Mouse (Mus musculus): Measurements from ENCODE around the gene Tgm1.

Gene Tgm1

DNA sequence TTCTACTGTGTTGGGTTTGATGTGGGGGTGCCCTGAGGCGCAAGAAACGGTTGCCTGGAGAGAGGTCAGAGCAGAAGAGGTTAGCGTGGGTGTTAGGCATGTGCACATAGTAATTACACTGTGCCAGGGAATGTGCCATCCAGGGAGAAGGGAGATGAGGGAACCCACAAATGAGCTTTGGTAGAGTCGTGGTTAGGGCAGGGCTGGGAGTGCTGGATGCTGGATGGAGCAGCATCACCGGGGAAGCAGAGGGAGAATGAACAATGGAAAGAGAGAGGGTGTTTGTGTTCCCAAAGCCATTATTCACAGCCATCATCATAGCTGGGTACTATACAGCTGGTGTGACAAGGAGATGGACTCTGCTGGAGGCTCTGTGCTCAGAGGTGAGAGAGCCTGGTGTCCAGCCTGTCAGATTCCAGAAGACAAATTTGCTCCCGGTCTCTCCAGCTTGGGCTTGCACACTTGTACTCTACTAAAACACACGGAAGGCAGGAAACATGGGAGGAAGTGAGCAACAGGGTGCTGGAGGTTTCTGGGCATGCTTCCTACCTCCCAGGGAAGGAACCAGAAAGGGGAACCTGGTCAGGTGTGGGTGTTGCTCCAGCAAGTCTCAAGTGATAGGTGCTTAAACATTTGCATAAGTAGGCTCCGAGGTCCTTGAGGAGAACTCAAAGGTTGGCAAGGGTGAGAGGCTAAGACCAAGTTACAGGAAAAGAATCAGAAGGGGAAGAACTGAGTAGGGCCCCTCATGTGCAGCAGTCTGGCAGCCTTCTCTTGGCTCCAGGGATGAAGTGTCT lies 14.4 kb upstream of the Tgm1 start:
- in situ Hi-C loops (cut with MboI; ENCODE audit: low pct_unique_long_range_greater_than_20kb in 1 of 2, low sequenced_read_pairs in 2 of 2, unreplicated experiment in 1 of 2): no loop called here

GRCm38 (mm10) chr14:55726261-55726660 lies 12.5 kb upstream of the Tgm1 start:
- in situ Hi-C loops (cut with MboI; ENCODE audit: low pct_unique_long_range_greater_than_20kb in 1 of 2, low sequenced_read_pairs in 2 of 2, unreplicated experiment in 1 of 2): no loop called here

GRCm38 (mm10) chr14:55724411-55724871 lies 10.7 kb upstream of the Tgm1 start:
- in situ Hi-C loops (cut with MboI; ENCODE audit: low pct_unique_long_range_greater_than_20kb in 1 of 2, low sequenced_read_pairs in 2 of 2, unreplicated experiment in 1 of 2): no loop called here

- in situ Hi-C loops (cut with MboI; ENCODE audit: low pct_unique_long_range_greater_than_20kb in 1 of 2, low sequenced_read_pairs in 2 of 2, unreplicated experiment in 1 of 2): no loop called here
These were observed 9.7 kb upstream of the Tgm1 start for GRCm38 (mm10) chr14:55723433-55723832.

DNA sequence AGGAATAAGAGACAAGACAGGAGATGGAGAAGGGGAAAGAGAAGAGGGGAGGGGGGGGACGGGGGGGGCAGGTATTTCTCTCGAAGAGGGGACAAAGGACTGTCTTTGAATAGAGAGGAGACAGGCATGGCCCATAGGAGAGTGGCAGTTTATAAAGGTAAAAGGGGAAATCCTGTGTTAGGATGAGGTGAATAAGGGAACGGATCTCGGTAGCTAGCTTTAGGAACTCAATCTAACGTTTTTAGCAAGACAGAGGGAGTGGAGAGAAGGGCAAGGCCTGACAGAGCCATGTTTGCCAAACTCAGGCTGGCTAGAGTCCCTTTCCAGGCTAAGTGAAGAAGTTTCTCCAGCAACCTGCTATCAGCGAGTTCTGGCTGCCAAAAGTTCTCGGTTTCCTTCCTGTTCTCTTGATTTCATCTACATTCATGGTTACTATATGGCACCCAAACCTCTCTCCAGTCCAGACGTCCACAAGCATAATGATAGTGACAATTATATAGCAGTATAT lies 8.8 kb upstream of the Tgm1 start:
- in situ Hi-C loops (cut with MboI; ENCODE audit: low pct_unique_long_range_greater_than_20kb in 1 of 2, low sequenced_read_pairs in 2 of 2, unreplicated experiment in 1 of 2): no loop called here

DNA sequence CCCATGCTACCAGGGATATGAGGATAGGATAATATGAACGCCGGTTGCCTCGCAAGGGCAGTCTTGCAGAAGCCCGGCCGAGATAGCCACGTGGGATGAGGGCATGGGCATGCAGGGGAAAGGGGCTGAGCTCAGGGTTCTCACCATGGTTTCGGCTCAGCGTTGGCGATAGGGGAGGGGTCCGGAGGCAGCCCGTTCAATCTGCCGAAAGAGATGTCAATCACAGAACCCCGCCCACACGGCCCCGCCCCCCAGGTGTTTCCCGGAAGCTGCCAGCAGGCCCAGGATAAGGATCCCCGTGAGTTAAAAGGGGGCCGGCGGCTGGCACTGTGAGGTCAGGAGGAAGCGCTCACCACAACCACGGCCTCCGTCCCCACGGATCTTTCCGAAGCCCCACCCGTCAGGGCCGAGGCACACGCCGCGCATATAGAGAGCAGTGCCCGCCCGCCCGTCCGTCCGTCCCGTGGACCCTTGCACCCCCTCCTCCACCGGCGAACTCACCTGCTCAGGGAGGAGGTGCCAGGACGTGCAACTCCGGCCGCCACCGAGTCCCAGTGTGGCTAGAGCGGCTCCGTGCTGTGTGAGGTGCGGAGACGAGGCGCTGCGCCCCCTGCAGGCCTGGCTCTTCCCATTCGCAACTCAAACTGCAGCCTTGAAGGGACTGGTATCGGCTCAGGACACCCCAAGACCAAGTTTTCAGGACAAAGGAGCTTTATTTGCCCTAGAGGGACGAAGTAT lies 8.1 kb upstream of the Tgm1 start, which contains the start of gene Rabggta:
Gene Rabggta (minus strand): TSS at position 564 of the 738 bp plus-strand sequence.
- in situ Hi-C loops (cut with MboI; ENCODE audit: low pct_unique_long_range_greater_than_20kb in 1 of 2, low sequenced_read_pairs in 2 of 2, unreplicated experiment in 1 of 2): no loop called here

DNA sequence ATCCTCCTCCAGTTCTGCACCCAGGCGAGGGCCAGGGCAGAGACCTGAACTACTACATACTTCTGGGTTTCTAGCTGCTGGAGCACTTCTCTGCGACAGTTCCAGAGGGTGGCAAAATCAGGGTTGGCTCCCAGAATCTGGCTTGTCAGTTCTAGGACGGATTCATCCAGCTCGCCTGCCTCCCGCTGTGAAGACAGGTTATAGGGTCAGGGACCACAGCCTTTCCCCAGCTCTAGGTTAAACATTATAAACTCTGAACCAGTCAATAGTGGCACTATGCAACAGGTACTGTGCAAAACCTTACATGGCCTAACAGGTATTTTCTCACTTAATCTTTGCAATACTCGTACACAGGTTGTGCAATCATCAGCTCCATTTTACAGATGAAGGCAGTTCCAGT lies 7.3 kb upstream of the Tgm1 start:
- in situ Hi-C loops (cut with MboI; ENCODE audit: low pct_unique_long_range_greater_than_20kb in 1 of 2, low sequenced_read_pairs in 2 of 2, unreplicated experiment in 1 of 2): no loop called here

DNA sequence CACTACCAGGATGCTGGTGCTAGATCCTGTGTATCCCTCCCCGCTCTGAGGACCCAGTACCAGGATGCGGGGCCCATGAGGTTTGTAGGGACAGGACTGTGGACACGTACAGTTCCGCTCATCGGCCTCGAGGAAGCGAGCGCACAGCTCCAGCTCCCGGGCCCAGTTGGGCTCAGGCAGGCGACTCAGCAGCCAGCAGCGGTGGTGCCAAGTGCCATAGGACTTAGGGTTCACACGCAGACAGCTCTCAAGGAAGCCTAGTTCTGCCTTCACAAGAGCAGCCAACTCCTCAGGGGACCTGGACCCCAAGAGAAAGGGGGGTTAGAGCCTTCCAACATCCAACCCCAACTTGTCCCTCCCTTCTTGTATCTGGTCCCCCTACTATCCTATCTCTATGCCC lies 6.9 kb upstream of the Tgm1 start:
- in situ Hi-C loops (cut with MboI; ENCODE audit: low pct_unique_long_range_greater_than_20kb in 1 of 2, low sequenced_read_pairs in 2 of 2, unreplicated experiment in 1 of 2): no loop called here

- in situ Hi-C loops (cut with MboI; ENCODE audit: low pct_unique_long_range_greater_than_20kb in 1 of 2, low sequenced_read_pairs in 2 of 2, unreplicated experiment in 1 of 2): no loop called here
These were observed 6.0 kb upstream of the Tgm1 start for GRCm38 (mm10) chr14:55719737-55720136.

DNA sequence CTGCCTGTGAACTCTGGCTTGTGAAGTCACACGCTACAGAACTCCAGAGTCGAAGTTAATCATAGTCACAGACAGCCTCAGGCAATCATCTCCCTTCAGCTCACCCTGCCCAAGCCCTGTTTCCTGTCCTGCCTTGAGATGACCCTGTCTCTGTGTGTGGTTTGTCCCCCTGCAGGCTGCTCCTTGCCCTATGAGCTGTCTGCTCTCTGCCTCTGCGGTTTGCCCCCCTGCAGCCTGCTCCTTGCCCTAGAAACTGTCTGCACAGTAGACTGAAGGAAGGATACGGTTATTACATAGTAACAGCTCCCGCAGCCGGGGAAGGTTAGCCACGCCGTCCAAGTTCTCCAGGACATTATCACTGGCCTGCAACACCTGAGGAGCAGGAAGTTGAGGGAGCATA lies 3.2 kb upstream of the Tgm1 start:
- in situ Hi-C loops (cut with MboI; ENCODE audit: low pct_unique_long_range_greater_than_20kb in 1 of 2, low sequenced_read_pairs in 2 of 2, unreplicated experiment in 1 of 2): no loop called here

DNA sequence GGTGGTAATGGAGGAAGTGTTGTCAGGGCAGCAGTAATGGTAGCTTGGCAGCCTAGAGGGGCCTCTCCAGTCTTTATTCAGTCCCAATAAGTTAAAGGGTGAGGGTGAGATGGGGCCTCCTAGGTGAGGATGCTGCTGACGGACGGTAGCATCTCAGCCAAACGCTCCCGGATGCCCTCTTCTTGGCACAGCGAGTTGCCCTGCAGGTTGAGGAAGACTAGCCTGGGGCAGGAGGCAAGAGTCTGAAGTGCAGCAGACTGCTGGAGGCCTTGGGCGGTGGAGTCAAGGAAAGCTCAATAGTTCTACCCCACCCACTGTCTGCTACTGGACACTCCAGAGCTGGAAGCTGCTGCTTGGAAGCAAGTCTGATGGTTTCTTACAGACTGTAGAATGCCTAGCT lies 2.5 kb upstream of the Tgm1 start:
- in situ Hi-C loops (cut with MboI; ENCODE audit: low pct_unique_long_range_greater_than_20kb in 1 of 2, low sequenced_read_pairs in 2 of 2, unreplicated experiment in 1 of 2): no loop called here

DNA sequence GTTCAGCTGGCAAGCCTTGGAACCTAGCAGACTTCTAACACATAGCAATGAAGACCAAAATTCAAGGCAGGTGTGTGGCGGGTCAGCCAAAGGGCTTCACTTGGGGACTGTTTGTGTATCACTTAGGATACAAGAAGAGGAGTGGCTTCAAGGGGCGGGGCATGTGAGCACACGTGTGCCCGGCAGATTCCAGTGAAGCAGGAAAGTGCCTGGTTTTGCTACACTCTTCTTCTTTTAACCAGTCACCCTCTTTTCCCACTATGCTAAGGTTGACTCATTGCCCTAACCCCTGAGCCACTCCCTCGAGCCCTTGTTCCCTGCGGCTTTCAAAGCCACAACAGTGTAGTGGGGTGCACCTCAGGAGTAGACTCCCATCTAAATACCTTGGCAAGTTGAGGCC lies 1.2 kb upstream of the Tgm1 start:
- in situ Hi-C loops (cut with MboI; ENCODE audit: low pct_unique_long_range_greater_than_20kb in 1 of 2, low sequenced_read_pairs in 2 of 2, unreplicated experiment in 1 of 2): no loop called here

- in situ Hi-C loops (cut with MboI; ENCODE audit: low pct_unique_long_range_greater_than_20kb in 1 of 2, low sequenced_read_pairs in 2 of 2, unreplicated experiment in 1 of 2): no loop called here
These were observed 558 bp downstream of the Tgm1 start for GRCm38 (mm10) chr14:55713007-55713728.

GRCm38 (mm10) chr14:55711786-55712185 lies 1.9 kb downstream of the Tgm1 start:
- in situ Hi-C loops (cut with MboI; ENCODE audit: low pct_unique_long_range_greater_than_20kb in 1 of 2, low sequenced_read_pairs in 2 of 2, unreplicated experiment in 1 of 2): no loop called here

- in situ Hi-C loops (cut with MboI; ENCODE audit: low pct_unique_long_range_greater_than_20kb in 1 of 2, low sequenced_read_pairs in 2 of 2, unreplicated experiment in 1 of 2): no loop called here
These were observed 4.2 kb downstream of the Tgm1 start for GRCm38 (mm10) chr14:55709509-55709908.

GRCm38 (mm10) chr14:55707397-55707796 lies 6.3 kb downstream of the Tgm1 start:
- in situ Hi-C loops (cut with MboI; ENCODE audit: low pct_unique_long_range_greater_than_20kb in 1 of 2, low sequenced_read_pairs in 2 of 2, unreplicated experiment in 1 of 2): no loop called here

DNA sequence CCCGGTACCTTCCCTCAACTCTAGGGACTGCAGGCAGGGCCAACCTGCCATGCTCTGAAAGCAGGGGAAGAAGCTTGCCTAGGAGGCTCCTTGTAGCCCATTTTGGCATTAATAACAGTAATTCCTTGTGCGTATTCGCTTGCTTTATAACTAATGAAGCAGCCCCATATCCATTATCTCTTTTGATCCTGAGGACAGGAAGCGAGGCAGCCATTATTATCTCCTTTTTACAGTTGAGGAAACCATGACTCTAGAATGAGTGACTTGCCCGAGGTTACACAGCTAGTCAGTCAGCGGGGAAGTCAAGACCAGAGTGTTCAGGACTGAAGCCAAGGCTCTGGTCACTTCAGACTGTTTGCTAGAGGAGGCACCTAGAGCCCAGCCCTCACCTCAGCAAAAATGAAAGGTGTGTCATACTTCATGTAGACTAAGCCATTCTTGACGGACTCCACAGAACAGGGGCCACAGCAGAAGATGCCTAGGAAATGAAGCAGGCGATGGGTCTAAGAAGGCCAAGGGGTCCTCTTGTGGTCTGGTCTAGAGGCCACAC lies 7.6 kb downstream of the Tgm1 start:
- in situ Hi-C loops (cut with MboI; ENCODE audit: low pct_unique_long_range_greater_than_20kb in 1 of 2, low sequenced_read_pairs in 2 of 2, unreplicated experiment in 1 of 2): no loop called here

DNA sequence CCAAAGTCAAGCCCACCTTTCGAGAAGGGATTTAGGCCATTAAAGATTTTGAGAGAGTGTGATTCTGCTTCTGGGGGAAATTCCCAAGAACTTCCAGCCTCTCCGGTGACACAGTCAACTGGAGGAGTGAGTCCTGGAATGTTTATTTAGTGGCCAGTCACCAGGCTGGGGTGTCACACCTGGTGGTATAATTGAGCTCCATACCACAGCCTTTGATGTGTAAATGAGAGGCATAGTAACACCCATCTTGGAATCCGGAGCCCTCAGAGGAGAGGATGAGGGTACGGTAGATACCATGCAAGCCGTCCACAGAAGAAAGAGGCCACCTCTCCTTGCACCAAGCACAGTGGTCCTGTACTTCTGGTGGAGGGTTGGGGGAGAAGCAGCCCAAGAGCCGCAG lies 11.0 kb downstream of the Tgm1 start:
- in situ Hi-C loops (cut with MboI; ENCODE audit: low pct_unique_long_range_greater_than_20kb in 1 of 2, low sequenced_read_pairs in 2 of 2, unreplicated experiment in 1 of 2): no loop called here

DNA sequence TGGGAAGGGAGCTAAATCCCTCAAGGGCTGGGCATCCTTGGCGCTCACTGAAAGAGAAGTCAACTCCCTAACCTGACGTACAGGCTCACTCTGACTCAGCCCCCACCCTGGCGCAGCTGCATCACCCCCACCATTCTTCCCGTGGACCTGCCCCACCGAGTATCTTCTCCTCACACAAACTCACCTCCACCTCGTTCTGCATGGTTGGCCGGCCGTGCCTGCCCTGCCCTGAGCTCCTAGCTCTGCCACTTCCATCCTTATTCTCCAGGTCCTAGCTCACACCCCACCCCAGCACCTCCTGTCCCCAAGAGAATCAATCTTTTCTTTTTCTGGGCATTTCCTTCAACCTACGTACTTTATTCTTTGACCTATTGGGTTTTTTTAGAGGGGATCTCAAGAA lies 12.6 kb downstream of the Tgm1 start:
- in situ Hi-C loops (cut with MboI; ENCODE audit: low pct_unique_long_range_greater_than_20kb in 1 of 2, low sequenced_read_pairs in 2 of 2, unreplicated experiment in 1 of 2): no loop called here

Data from mouse embryonic stem cell (cell line).